Mouse (Mus musculus) mature B cell (primary cell): ENCODE results near the gene Polr3b.

Experiments
- in situ Hi-C: fragments of 300-500 bp; cut with MboI; formaldehyde crosslinking; loops from 2 replicates; pipeline ENCODE4 v1.14.3; 2019

Polr3b gene

GRCm38 (mm10) chr10:84610783-84611182 lies 11.3 kb upstream of the Polr3b start:
- in situ Hi-C loops = no loop called here

- in situ Hi-C loops = no loop called here
Measured at GRCm38 (mm10) chr10:84611664-84612063, 10.4 kb upstream of the Polr3b start.

- in situ Hi-C loops = no loop called here
Measured at GRCm38 (mm10) chr10:84612281-84612680, 9.8 kb upstream of the Polr3b start.

- in situ Hi-C loops = no loop called here
Measured at GRCm38 (mm10) chr10:84613366-84613765, 8.7 kb upstream of the Polr3b start.

- in situ Hi-C loops = no loop called here
Measured at GRCm38 (mm10) chr10:84615076-84615475, 7.0 kb upstream of the Polr3b start.

- in situ Hi-C loops = no loop called here
Measured at GRCm38 (mm10) chr10:84631182-84631581, 9.1 kb downstream of the Polr3b start.

- in situ Hi-C loops = no loop called here
Measured at GRCm38 (mm10) chr10:84632005-84632404, 9.9 kb downstream of the Polr3b start.

- in situ Hi-C loops = no loop called here
Measured at GRCm38 (mm10) chr10:84636656-84637055, 14.6 kb downstream of the Polr3b start.

- in situ Hi-C loops = no loop called here
Measured at GRCm38 (mm10) chr10:84638382-84638781, 16.3 kb downstream of the Polr3b start.

GRCm38 (mm10) chr10:84639525-84640287 lies 17.6 kb downstream of the Polr3b start:
- in situ Hi-C loops = no loop called here

- in situ Hi-C loops = no loop called here
Measured at GRCm38 (mm10) chr10:84640861-84641260, 18.8 kb downstream of the Polr3b start.

GRCm38 (mm10) chr10:84641576-84641975 lies 19.5 kb downstream of the Polr3b start:
- in situ Hi-C loops = no loop called here

- in situ Hi-C loops = no loop called here
Measured at GRCm38 (mm10) chr10:84645940-84646339, 23.8 kb downstream of the Polr3b start.

- in situ Hi-C loops = no loop called here
Measured at GRCm38 (mm10) chr10:84646506-84647102, 24.5 kb downstream of the Polr3b start.

- in situ Hi-C loops = no loop called here
Measured at GRCm38 (mm10) chr10:84647264-84647663, 25.2 kb downstream of the Polr3b start.

GRCm38 (mm10) chr10:84648911-84649310 lies 26.8 kb downstream of the Polr3b start:
- in situ Hi-C loops = no loop called here

GRCm38 (mm10) chr10:84654029-84654428 lies 31.9 kb downstream of the Polr3b start:
- in situ Hi-C loops = no loop called here

- in situ Hi-C loops = no loop called here
Measured at GRCm38 (mm10) chr10:84654731-84655130, 32.6 kb downstream of the Polr3b start.

GRCm38 (mm10) chr10:84656618-84657017 lies 34.5 kb downstream of the Polr3b start:
- in situ Hi-C loops = no loop called here

- in situ Hi-C loops = no loop called here
Measured at GRCm38 (mm10) chr10:84657437-84658087, 35.5 kb downstream of the Polr3b start.

GRCm38 (mm10) chr10:84658088-84658848 lies 36.2 kb downstream of the Polr3b start:
- in situ Hi-C loops = no loop called here

- in situ Hi-C loops = no loop called here
Measured at GRCm38 (mm10) chr10:84659281-84659680, 37.2 kb downstream of the Polr3b start.
